Mouse (Mus musculus) megakaryocyte, embryonic 14.5 days (primary cell): ENCODE data around the gene Selenon.

Source experiments
- FLI1 ChIP-seq: IDR thresholded peaks from 2 replicates; pipeline ENCODE4 v1.6.1; 2012; ENCODE audit warnings: low read length, inconsistent platforms, mixed read lengths
- GATA1 ChIP-seq: IDR thresholded peaks from 3 replicates; pipeline ENCODE4 v1.6.1; 2012; ENCODE audit warnings: mixed read lengths, low read length, inconsistent platforms, borderline replicate concordance

GRCm38 (mm10) chr4:134594731-134595439, 42.9 kb upstream of the Selenon start:
- TF ChIP-seq GATA1 (no peak), FLI1 (no peak)
